Mouse (Mus musculus): ENCODE measurements around the gene Naif1.
"Not testable (repeated sequence)": the region's sequence is repeated elsewhere in the genome, so short reads cannot be mapped to it uniquely, and the experiment has no call there.

The Naif1 gene

DNA sequence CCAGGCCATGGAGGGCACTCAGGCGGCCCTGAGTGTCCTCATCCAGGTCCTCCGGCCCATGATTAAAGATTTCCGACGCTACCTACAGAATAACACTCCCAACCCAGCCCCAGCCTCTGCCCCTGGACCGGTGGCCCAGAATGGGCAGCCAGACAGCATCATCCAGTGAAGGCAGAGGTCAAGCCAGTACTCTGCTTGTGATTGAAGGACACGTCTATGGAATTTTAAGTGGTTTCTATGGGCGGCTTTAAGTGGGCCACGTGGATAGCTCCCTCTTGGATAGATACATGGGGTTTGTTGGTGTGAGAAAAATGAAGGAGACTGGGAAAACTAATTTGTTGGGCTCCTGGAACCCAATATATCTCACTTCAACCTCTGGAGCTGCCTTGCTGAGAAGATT is 4.8 kb downstream of the Naif1 start:
- no peak for DNase-seq (ENCODE audit: low read depth, low spot score)

DNA sequence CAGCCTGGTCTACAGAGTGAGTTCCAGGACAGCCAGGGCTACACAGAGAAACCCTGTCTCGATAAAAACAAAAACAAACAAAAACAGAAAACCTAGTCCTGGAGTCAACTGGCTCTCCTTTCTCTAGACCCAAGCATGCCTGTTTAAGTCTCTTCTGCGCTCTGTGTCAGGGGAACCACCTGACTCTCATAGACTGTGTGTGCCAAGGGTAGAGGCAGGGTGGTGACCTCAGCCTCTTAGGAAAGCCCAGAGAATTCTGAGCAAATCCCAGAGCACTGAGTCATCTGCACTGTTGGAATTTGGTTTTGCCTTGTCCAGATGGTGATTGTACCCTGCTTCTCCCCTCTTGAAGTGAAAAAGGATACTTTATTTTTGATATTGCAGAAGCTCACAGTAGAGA is 8.0 kb downstream of the Naif1 start:
- no peak for DNase-seq (ENCODE audit: low read depth, low spot score)

DNA sequence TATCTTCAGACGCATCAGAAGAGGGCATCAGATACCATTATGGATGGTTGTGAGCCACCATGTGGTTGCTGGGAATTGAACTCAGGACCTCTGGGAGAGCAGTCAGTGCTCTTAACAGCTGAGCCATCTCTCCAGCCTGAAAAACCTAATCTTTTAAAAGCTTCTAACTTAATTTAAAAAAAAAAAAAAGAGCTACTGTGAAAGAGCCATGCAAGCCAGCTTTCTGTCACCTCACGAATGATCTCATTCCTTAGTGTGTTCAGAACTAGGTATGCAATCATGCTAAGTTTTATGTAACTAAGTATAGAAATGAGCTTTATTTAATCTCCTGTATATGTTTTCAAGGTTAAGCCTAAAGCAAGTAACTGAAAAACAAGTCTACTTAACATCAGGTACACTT is 9.4 kb downstream of the Naif1 start:
- no peak for DNase-seq (ENCODE audit: low read depth, low spot score)

DNA sequence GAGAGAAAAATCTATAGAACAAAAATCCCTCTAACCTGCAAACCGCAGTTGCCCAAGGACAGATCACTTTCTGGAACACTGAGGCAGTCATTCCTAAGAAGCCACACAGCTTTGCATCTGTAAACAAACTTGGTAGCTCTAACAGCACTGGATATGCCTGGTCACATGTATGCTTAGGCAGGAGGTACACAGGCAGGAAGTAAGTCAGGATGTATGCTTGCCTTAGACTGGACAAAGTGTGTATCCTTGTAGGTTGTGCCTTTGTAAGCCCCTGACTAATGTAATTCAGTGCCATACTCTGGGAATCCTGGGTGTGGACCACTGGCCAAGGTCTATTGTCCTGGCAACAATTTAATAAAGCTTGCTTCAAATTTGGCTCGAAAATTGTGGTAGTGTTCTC is 13.5 kb downstream of the Naif1 start:
- DNase-seq (ENCODE audit: low read depth, low spot score), result no peak

DNA sequence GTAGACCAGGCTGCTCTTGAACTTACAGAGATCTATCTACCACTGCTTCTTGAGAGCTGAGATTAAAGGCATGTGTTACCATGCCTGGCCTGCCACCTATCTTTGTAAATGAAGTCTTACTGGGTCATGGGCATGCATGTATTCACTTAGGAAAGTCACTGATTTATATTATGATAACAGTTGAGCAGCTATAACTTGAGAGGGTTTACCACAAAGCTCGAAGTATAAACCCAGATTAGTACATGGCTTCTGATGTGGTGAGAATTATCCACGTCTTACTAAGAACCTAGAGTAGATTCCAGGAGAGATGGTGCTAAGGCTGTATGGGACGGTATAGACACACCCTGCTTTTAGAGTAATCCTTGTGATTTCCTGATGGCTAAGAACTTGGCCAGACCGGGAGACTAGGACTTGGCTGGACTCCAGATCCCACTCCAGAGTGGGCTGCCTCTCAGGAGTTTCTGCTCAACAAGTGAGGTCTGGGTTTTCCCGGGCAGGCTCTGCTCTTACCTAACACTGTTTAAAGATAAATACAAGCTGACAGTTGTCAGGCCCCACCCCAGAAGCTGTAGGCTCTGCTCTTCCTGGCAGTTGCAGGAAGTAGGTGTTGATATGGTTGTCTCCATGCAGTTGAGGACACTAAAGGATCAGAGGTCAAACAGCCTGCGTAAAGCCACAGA is 14.1 kb downstream of the Naif1 start:
- DNase-seq (ENCODE audit: low read depth, low spot score), result no peak

DNA sequence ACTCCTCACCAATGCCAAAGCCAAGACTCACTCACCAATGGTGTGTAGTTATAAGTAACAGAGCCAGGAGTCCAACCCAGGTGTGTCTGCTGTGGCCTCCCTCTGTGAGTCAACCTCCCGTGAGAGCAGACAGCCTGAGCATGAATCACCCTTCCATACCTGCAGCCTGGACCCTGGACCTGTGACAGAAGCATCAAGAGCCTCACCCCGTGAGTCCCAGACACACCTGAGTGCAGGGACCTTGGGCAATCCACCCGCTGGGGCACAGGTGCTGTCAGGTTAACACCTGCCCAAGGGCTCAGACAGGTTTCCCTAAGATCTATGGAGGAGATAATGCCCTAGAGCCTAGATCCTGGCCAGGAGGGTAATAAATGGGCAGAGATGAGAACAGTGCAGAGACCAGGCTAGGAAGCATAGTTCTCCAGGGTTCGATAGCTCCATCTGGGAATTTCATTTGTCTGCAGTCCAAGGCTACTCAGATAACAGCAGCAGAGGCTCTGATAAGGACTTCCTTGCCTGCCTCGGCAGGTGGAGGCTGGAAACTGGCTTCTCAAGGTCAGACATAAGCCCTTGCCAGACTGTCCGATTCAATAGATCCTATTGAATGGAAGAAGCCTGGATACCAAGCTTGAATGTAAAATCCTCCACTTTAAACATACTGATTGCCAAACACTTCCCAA is 20.9 kb downstream of the Naif1 start:
- DNase-seq (ENCODE audit: low read depth, low spot score), result no peak

DNA sequence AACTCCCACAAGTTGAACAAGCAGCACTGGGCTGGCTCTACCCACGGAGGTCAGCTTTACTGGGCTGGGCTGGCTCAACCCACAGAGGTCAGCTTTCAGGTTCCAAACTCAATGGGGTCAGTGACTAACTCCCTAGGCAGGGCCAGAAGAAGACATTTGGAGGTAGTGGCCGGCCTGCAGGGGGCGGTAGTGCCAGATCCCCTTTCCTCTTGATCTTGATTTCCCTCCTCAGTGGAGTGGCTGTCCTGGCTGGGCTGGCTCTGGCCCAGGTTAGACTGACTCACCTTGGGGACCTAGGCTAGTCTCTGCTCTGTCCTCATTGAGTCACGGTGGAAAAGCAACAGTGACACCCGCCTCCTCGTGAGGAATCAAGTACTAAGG is 21.4 kb downstream of the Naif1 start:
- no peak for DNase-seq (ENCODE audit: low read depth, low spot score)

DNA sequence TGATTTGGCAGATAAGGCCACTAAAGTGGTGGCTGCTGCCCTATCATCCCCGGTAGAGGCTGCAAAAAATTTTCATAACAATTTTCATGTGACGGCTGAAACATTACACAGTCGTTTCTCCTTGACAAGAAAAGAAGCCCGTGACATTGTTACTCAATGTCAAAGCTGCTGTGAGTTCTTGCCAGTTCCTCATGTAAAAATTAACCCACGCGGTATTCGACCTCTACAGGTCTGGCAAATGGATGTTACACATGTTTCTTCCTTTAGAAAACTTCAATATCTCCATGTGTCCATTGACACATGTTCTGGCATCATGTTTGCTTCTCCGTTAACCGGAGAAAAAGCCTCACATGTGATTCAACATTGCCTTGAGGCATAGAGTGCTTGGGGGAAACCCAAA is 25.1 kb downstream of the Naif1 start:
- not testable (repeated sequence) for DNase-seq (ENCODE audit: low read depth, low spot score)

DNA sequence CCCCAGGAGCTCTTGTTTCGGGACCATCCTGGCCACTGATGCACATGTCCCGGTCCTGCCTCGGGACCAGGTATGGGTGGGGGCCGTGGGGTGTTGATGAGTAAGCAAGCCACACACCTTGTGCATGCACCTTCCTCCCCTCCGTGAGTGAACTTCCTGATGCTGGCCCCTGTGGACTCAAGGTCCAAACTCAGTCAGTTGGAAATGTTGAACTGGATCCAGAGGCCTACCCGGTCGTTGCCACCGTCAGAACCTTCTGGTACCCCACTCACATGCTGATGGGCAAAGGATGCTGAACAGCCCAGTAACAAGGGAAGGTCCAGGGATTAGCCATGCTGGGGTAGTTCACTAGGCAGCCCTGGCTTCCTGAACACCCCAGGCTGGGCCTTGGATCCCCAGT is 32.1 kb downstream of the Naif1 start:
- DNase-seq (ENCODE audit: low read depth, low spot score), result no peak

DNA sequence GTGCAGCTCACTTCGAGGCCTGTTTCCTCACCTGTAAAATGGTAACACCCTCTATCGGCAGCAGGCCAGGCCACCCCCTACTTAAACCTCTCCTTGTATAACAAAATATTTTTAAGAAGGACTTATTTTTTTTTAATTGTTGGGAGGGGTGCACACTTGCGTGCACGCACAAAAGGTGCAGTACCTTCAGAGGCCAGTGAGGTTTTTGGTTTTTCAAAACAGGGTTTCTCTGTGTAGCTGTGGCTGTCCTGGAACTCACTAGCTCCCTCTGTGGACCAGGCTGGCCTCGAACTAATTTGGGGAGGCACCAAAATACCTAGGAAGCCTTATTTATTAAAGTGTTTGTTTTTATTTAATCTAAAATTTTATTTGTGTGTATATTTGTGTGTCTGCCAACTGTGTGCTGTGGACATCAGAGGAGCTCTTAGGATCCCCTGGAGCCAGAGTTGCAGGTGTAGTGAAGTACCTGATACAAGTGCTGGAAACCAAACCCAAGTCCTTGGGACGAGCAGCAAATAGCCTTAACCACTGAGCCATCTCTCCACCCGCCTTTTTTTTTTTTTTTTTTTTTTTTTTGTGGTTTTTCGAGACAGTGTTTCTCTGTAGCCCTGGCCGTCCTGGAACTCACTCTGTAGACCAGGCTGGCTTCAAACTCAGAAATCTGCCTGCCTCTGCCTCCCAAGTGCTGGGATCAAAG is 33.1 kb downstream of the Naif1 start:
- DNase-seq (ENCODE audit: low read depth, low spot score), result peak; percentile 81

DNA sequence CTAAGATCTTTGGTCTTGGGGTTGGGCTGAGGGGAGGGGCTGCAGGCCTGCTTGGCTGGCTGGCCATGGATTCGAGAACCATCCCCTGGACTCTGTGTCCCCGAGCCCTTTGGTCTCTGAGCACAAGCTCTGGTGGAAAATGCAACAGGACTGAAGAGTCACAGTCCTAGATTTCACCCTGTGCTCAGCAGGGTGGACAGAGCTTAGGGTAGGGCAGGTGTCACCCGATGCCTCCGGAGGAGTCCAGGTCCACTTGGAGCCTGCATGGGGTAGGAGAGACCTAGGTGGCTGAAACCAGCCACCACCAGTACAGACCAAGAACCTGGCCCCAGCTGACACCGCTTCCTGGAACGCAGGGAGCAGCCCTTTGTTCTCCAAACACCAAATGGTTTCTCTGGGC is 34.7 kb downstream of the Naif1 start:
- DNase-seq (ENCODE audit: low read depth, low spot score), result no peak

DNA sequence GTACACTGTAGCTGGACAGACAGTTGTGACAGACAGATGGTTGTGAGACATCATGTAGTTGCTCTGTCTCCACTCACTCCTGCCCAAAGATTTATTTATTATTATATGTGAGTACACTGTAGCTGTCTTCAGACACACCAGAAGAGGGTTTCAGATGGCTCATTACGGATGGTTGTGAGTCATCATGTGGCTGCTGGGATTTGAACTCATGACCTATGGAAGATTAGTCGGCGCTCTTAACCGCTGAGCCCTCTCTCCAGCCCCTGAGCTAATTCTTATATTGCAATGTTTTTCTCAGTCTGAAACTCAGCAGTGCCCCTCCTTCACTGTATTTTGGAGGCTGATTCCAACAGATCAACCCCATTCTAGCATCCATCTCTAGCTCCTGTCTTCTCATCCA is 35.5 kb downstream of the Naif1 start:
- DNase-seq (ENCODE audit: low read depth, low spot score), result no peak

DNA sequence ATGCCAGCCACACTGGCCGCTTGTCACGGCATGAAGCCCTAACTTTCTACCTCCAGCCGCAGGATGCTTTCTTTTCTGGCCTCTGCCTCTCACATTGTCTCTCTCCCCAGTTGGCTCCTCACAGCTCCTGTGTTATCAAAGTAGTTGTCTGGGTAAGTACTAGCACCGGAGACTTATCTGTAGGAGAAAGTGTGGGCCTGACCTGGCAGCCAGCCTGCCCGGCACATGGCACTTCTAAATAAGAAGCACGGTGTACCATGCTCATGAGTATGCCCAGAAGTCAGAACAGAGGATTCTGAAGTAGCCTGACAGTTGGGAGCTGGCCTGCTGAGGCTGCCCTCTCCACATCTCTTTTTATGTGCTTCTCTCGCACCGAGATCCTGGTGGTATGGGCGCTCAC is 35.9 kb downstream of the Naif1 start:
- DNase-seq (ENCODE audit: low read depth, low spot score), result no peak

DNA sequence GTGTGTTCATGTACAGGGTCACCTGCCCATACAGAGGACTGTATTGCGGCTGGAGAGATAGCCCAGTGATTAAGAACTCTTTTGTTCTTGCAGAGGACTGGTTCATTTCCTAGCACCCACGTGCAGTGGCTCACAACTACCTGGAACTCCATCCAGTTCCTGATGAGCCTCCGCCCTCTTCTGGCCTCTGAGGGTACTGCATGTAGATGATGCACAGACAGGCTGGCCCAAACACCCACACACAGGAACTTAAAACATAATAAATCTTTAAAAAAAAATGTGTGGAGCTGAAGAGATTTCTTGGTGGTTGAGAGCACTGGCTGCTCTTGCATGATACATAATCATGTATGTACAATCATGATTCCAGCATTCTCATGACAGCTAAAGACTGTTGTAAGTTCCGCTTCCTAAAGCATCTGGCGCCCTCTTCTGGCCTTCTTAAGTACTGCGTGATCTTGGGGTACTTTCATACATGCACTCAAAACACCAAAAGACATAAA is 36.9 kb downstream of the Naif1 start:
- DNase-seq (ENCODE audit: low read depth, low spot score), result peak; percentile 94

DNA sequence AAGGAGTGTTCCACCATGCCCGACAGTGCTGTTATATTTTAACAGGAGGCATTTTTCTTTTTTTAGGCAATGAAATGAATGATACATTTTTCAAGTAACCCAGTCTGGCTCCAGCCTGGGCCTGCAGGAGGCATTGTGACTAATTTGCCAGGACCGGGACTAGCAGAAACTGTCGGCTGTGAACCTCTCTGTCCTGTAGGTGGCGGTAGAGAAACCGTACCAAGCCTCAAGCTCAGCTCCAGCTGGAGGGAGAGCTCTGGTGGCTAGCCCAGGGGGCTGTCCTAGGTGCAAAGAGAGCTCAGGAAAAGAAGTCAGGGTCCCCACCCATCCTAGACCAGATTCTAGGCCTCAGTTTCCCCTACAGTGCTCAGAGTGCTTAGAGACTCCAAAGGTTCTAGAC is 38.4 kb downstream of the Naif1 start:
- peak; percentile 94 for DNase-seq (ENCODE audit: low read depth, low spot score)

DNA sequence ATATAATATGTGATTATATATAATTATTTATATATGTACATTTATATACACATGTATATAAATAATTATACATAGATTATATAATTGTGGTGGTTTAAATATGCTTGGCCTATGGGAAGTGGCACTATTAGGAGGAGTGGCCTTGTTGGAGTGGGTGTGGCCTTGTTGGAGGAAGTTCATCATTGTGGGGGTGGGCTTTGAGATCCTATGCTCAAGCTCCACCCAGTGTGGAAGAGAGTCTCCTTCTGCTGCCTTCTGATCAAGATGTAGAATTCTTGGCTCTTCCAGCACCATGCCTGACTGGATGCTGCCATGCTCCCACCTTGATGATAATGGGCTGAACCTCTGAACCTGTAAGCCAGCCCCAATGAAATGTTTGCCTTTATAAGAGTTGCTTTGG is 40.5 kb downstream of the Naif1 start:
- peak; percentile 66 for DNase-seq (ENCODE audit: low read depth, low spot score)

DNA sequence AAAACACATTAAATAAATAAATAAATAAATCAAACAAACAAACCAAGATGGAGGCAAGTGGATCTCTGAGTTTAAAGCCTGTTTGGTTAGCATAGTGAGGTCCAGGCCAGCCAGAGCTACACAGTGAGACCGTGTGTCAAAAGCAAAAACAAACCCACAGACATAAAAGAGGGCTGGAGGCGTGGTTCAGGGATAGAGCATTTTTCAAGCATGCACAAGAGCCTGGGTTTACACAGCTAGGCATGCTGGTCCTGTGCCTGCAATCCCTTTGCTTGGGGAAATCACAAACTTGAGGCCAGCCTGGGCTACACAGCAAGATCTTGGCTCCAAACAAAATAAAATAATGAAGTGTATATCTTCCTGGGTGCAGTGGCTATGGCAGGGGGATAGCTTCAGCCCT is 42.4 kb downstream of the Naif1 start:
- no peak for DNase-seq (ENCODE audit: low read depth, low spot score)

DNA sequence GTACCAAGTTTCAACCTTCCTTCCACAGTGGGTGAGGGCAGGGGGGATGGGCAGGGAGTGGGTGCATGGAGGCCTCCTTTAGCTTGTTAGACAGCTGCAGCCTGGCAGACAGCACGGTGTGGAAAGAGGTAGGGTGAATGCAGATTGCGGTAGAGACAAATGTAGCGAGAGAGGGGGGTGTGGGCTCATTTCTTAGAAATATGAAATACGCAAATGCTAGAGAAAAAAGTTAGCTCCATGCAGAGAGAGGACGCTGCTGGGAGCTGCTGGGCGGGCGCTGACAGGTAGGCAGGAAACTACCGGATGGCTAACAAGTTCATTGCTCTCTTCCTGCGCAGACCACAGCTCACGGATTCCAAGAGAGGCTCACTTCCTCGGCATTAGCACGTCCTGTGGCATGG is 43.0 kb downstream of the Naif1 start:
- no peak for DNase-seq (ENCODE audit: low read depth, low spot score)

DNA sequence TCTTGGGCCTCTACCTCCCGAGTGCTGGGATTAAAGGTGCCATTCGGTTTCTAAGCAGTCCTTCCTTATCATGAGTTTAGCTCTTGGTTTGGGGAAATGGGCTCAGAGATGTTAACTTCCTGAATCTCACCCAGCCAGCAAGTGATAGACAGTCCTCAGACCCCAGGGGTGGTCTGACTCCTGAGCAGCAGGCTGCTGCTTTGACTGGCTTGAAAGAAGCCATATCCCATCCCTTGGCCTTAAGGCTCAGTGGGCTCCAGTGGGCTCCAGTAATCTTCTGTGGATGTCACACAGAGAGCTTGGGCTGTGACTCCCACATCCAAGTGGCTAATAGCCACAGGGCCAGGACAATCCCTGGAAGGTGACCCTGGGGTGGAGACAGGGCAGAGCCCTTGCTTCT is 44.3 kb downstream of the Naif1 start:
- DNase-seq (ENCODE audit: low read depth, low spot score), result no peak

DNA sequence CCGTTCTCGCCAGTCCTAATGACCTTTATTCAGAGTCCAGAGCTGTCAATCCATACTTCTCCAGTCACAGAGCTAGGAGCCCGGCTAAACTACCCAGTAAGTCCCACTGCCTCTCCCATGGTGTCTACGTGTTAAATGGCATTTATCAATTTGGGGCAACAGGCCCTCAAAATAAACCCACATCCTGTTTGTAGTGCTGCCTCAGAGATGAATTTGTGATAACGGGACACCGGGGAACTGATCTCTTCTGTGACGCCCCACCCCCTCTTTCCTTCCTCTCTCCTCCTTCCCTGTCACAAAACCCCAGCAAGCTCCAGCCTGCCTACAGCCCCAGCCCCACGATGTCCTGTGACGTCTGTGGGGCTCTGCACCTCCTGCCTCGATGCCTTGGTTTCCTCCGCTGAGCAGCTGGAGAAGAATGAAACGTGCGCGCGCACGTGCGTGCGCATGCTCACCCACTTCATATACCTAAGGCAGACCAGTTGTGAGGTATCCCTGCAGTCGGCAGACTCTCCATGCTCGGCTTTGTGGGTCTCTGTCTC is 45.0 kb downstream of the Naif1 start:
- DNase-seq (ENCODE audit: low read depth, low spot score), result peak; percentile 57

DNA sequence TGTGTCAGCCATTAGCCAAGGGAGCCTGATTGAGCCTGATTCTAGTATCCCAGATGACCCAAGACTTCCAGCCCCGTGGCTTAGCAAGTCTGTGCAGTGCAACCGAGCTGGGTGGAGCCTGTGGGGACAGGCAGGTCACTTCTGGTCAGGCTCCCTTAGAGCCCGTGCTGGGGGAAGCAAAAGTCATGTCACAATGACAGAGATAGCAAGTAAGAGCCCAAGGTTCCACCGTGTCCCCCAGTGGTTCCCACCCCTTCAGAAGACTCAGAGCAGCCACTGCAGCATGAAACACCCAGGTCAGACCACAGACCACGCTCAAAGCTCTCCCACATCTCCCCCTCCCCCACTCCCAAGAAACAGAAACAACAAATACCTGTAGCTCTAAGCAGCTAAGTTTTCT is 45.9 kb downstream of the Naif1 start:
- DNase-seq (ENCODE audit: low read depth, low spot score), result no peak

DNA sequence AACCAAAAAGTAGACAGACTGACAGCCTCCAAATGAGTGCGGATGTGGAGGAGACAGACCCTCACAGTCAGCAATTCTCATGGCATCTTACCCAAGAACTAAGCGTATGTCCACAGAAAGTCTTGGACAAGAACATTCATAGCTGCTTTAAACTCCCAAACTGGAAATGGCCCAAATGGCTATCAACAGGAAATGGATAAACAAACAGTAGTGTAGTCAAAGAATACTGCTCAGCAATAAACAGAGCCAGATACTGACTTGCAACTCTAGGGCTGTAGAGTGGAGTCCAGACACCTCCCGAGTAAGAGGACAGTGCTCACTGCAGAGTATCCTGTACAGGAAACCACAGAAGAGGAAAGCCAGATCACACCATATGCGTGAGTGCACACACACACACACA is 49.1 kb downstream of the Naif1 start:
- DNase-seq (ENCODE audit: low read depth, low spot score), result no peak

DNA sequence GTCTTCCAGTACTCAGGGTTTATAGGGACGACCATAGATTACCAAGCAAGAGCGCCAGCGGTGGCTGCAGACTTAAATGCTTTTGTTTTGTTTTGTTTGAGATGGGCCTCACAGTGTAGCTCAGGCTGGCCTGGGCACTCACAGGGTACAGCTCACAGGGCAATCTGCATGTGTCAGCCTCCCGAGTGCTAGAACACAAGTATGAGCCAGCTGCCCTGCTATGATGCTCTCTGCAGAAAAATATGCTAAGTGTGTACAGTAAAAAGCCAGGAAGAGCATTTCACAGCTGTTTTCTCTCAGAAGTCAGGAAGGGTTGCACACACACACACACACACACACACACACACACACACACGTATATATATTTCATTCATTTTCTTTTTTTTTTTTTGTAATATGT is 50.2 kb downstream of the Naif1 start:
- no peak for DNase-seq (ENCODE audit: low read depth, low spot score)
